Mouse (Mus musculus): ENCODE measurements around the gene Olfr1336.

DNA sequence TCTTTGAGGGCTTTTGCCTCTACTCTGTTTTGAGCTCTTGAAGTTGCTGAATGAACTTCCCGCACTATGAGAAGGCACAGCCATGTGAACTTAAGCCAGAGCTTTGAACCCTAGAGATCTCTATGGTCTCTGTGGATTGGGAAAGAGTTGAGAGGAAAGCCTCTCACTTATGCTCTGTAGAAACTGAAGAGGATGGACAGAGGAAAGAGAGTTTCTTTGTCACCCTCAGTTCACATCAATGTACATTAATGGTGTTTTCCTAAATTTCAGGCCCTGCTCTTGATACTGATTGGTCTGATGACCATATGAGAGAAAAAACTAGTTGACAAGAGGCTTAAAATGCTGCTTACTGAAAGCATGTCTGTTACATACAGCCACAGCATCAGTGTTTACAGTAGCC lies 52.7 kb downstream of the Olfr1336 start, which contains the start of gene Olfr1348:
- TF ChIP-seq CTCF (IDR thresholded peaks at IDR 0.05; ENCODE audit: borderline replicate concordance, insufficient read depth, low read length) (no peak), POLR2A (IDR thresholded peaks at IDR 0.05; ENCODE audit: low read depth, low read length) (no peak)

Measured in embryonic fibroblast, embryonic 13.5 days (primary cell).